22 mouse cellular contexts compared by ENCODE assay signal in the genomic region with DNA sequence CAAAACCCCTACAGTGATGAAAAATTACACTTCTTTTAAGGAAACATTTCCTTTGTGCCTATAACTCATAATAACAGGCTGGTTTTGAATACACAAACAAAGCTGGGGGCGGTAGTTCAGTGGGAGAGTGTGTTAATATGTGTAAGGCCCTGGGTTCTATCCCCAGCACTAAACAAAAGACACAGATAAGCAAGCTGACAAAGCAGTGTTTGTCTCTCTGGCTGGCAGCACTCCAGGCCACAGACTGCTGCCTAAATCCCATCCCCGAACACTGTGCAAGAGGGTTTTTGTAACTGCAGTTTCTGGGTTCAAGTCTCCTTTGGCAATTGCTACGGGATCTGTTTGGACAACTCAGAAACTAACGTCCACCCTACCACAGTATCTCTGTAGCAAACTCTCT.
"Had no signal": no experiment of that assay in that cellular context is flagged by ENCODE, and none has a peak within 500 bp of the region (broad histone marks: within the 10 kb centered on the region; RNA-seq: fewer than 3 reads in every experiment).

No protein-coding gene starts in this region.

- ATAC-seq: liver, postnatal 0 days; midbrain, embryonic 16.5 days had no signal

- H3K4me3 ChIP-seq: liver, embryonic 15.5 days; megakaryocyte, embryonic 14.5 days; midbrain, embryonic 10.5 days; midbrain, embryonic 12.5 days; myocyte; neural tube, embryonic 13.5 days; neural tube, embryonic 15.5 days had no signal

- H3K9me3 ChIP-seq: liver, embryonic 15.5 days; midbrain, embryonic 10.5 days; neural tube, embryonic 13.5 days; neural tube, embryonic 15.5 days had no signal

- H3K9ac ChIP-seq: liver, embryonic 15.5 days; liver, postnatal 0 days; midbrain, embryonic 12.5 days; neural tube, embryonic 13.5 days; neural tube, embryonic 15.5 days had no signal

- H3K27ac ChIP-seq: macrophage; midbrain, embryonic 10.5 days; midbrain, embryonic 12.5 days; neural tube, embryonic 13.5 days; neural tube, embryonic 15.5 days had no signal

- H3K36me3 ChIP-seq: midbrain, embryonic 12.5 days; neural tube, embryonic 13.5 days; neural tube, embryonic 15.5 days had no signal

- DNase-seq: liver, postnatal 0 days; lung, postnatal 14 days; lung, postnatal 36 days; midbrain, embryonic 14.5 days; retina, postnatal 1 day; right cerebral cortex, adult 18-20 months; right cerebral cortex, postnatal 25 days; right cerebral cortex, postnatal 4 days; spleen, adult 18-20 months; thymus, adult 18-20 months; thymus, postnatal 14 days; thymus, postnatal 36 days had no signal

- H3K27me3 ChIP-seq: liver, embryonic 15.5 days; midbrain, embryonic 12.5 days; neural tube, embryonic 13.5 days; neural tube, embryonic 15.5 days had no signal

- H3K4me2 ChIP-seq: liver, embryonic 11.5 days; midbrain, embryonic 12.5 days; neural tube, embryonic 13.5 days; neural tube, embryonic 15.5 days had no signal
